Comparison of ENCODE assay signal across 35 mouse cellular contexts in the genomic region with DNA sequence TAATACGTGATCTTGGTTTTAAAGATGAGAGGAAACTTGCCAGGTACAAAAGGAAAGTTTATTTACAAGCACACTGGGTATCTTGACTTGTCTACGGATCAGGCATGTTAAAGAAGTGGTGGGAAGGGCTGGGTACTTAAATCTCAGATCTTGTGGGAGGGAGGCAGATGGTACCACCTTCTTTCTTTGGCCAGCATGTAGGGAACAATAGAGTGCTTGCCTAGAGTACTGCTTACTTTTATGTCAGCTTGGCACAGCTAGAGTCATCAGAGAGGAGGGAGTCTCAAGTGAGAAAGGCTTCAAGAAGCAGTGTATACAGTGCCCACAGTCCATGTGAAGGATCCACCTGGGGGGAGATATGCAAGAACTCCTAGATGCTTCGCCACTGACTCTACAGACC.
"Had no signal": no experiment of that assay in that cellular context is flagged by ENCODE, and none has a peak within 500 bp of the region (broad histone marks: within the 10 kb centered on the region; RNA-seq: fewer than 3 reads in every experiment).

No protein-coding gene starts in this region.

- H3K27ac ChIP-seq: heart, embryonic 10.5 days; heart, embryonic 13.5 days; heart, embryonic 15.5 days; hindbrain, embryonic 10.5 days; hindbrain, embryonic 12.5 days; hindbrain, embryonic 13.5 days; hindbrain, embryonic 14.5 days; hindbrain, embryonic 15.5 days; hindbrain, postnatal 0 days; intestine, embryonic 15.5 days; kidney, embryonic 15.5 days; kidney, postnatal 0 days; layer of hippocampus, adult 2 months had no signal

- H3K4me1 ChIP-seq: heart, embryonic 12.5 days; hindbrain, embryonic 12.5 days; hindbrain, embryonic 15.5 days had no signal

- H3K36me3 ChIP-seq: heart, embryonic 10.5 days; heart, embryonic 15.5 days; hindbrain, embryonic 10.5 days; hindbrain, embryonic 12.5 days; hindbrain, embryonic 13.5 days; hindbrain, embryonic 15.5 days; intestine, embryonic 15.5 days; kidney, embryonic 15.5 days had no signal

- H3K4me3 ChIP-seq: heart, embryonic 10.5 days; heart, embryonic 12.5 days; heart, embryonic 13.5 days; heart, embryonic 15.5 days; hindbrain, embryonic 10.5 days; hindbrain, embryonic 12.5 days; hindbrain, embryonic 13.5 days; hindbrain, embryonic 15.5 days; intestine, embryonic 15.5 days; kidney, embryonic 15.5 days; layer of hippocampus, adult 2 months had no signal

- DNase-seq: heart, postnatal 10 days; heart, postnatal 14 days; heart, postnatal 36 days; heart, postnatal 4 days; kidney, adult 11 months; kidney, adult 18-20 months; kidney, adult 2 months; kidney, adult 8-10 months; kidney, adult 9 months; kidney, postnatal 10 days; kidney, postnatal 14 days; kidney, postnatal 25 days; kidney, postnatal 36 days; kidney, postnatal 4 days; layer of hippocampus, adult 9-11 months; layer of hippocampus, postnatal 36 days had no signal

- ATAC-seq: hindbrain, embryonic 16.5 days; hindbrain, postnatal 0 days; inflammation-experienced regulatory T-cells, adult 6 months; intestine, embryonic 15.5 days; intestine, embryonic 16.5 days; intestine, postnatal 0 days had no signal

- H3K9me3 ChIP-seq: heart, embryonic 10.5 days; heart, embryonic 12.5 days; heart, embryonic 13.5 days; heart, embryonic 15.5 days; hindbrain, embryonic 10.5 days; hindbrain, embryonic 12.5 days; hindbrain, embryonic 13.5 days; hindbrain, embryonic 15.5 days; intestine, embryonic 15.5 days; kidney, embryonic 15.5 days had no signal

- H3K4me2 ChIP-seq: heart, embryonic 11.5 days; heart, embryonic 12.5 days; heart, embryonic 13.5 days; heart, embryonic 15.5 days; hindbrain, embryonic 12.5 days; hindbrain, embryonic 13.5 days; hindbrain, embryonic 14.5 days; hindbrain, embryonic 15.5 days; intestine, embryonic 15.5 days; kidney, embryonic 15.5 days had no signal

- H3K27me3 ChIP-seq: heart, embryonic 15.5 days; hindbrain, embryonic 12.5 days; hindbrain, embryonic 13.5 days; hindbrain, embryonic 15.5 days; intestine, embryonic 15.5 days; kidney, embryonic 15.5 days had no signal

- H3K9ac ChIP-seq: heart, embryonic 12.5 days; heart, embryonic 13.5 days; heart, embryonic 15.5 days; hindbrain, embryonic 12.5 days; hindbrain, embryonic 13.5 days; hindbrain, embryonic 14.5 days; hindbrain, embryonic 15.5 days; intestine, embryonic 15.5 days; kidney, embryonic 15.5 days had no signal
